Mouse (Mus musculus): ENCODE measurements at regions not wholly inside any gene's neighbourhood (a gene's known extent, or its start where the extent isn't known, plus 50 kb on each side); places are given as distances from the start of the nearest gene placed in this dataset.

GRCm38 (mm10) chr5:132654382-132654781 lies 111.2 kb upstream of the Auts2 start:
- no peak for DNase-seq
- no peak for TF ChIP-seq CTCF (IDR thresholded peaks at IDR 0.05)
- H3K27ac ChIP-seq: peak overlapping the region; percentile 70
- intact Hi-C loops (cut with DNase I): loop anchor here (10.0 kb wide), 1 partner anchor 100 kb away; no protein-coding TSS in a partner anchor
- no peak overlapping the region for H3K4me3 ChIP-seq

GRCm38 (mm10) chr5:132653694-132654300 lies 110.7 kb upstream of the Auts2 start:
- peak; percentile 52 for DNase-seq
- intact Hi-C loops (cut with DNase I): loop anchor here (10.0 kb wide), 1 partner anchor 101 kb away; no protein-coding TSS in a partner anchor

DNA sequence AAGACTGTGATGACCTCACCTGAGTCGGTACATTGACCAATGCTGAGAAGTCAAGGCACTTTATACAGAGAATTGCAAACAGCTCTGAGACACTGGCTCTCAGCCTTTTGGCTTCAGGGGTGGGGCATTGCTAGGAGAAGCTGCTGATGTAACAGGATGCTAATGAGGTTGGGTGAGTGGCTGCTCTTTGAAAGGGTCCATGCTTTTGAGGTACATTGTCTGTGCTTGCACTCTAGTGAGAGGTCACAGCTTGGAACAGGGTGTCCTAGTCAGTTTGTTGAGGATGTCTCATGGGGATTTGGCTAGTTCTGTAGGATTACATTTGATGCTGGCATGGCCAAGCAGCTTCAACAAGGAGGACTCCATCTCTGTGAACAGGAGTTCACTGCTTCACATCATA lies 109.1 kb upstream of the Auts2 start:
- DNase-seq: peak; percentile 34
- no peak for TF ChIP-seq CTCF (IDR thresholded peaks at IDR 0.05)

More at GRCm38 (mm10) chr5:132653694-132654300, 110.7 kb upstream of the Auts2 start:
- peak overlapping the region; percentile 70 for H3K27ac ChIP-seq
- TF ChIP-seq CTCF (IDR thresholded peaks at IDR 0.05): no peak
- H3K4me3 ChIP-seq: no peak overlapping the region

GRCm38 (mm10) chr5:132649771-132650170 lies 106.6 kb upstream of the Auts2 start:
- no peak for DNase-seq
- no peak for TF ChIP-seq CTCF (IDR thresholded peaks at IDR 0.05)
- intact Hi-C loops (cut with DNase I): loop anchor here (10.0 kb wide), 1 partner anchor 105 kb away; no protein-coding TSS in a partner anchor
- Histone ChIP-seq H3K4me3 (no peak overlapping the region), H3K27ac (no peak overlapping the region)

More for the DNA sequence above, 109.1 kb upstream of the Auts2 start:
- intact Hi-C loops (cut with DNase I): loop anchor here (10.0 kb wide), 1 partner anchor 103 kb away; no protein-coding TSS in a partner anchor
- Histone ChIP-seq H3K4me3 (no peak overlapping the region), H3K27ac (no peak overlapping the region)

- DNase-seq: peak; percentile 57
- intact Hi-C loops (cut with DNase I): no loop called here
- H3K27ac ChIP-seq: no peak overlapping the region
- no peak overlapping the region for H3K4me3 ChIP-seq
- no peak for TF ChIP-seq CTCF (IDR thresholded peaks at IDR 0.05)
Observed at GRCm38 (mm10) chr5:132648751-132649150, 105.6 kb upstream of the Auts2 start.

DNA sequence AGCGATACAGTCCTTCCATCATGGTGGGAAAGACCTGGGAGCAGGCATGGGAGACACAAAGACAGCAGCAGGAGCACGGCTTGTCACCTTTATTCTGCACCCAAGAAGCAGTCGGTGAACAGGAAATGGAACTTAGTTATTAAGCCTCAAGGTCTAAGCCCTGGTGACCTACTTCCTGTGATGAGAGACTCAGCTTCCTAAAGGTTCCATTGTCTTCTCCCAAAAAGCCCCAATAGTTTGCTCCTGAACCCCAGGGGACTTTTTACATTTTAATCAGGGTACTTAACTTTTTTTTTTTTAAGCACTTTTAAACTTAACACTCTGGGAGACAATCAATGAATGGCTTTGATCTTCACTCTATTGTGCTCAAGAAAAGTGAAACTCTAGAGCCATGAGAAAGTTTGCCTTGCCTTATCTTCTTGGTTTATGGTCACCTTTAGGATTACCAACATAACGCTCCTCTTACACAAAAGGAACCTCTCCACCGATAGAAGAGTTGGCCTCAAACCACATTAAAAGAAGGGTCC lies 101.6 kb upstream of the Auts2 start:
- TF ChIP-seq CTCF (IDR thresholded peaks at IDR 0.05): no peak
- intact Hi-C loops (cut with DNase I): no loop called here
- no peak for DNase-seq

GRCm38 (mm10) chr5:132643270-132643669 lies 100.1 kb upstream of the Auts2 start:
- Histone ChIP-seq H3K4me3 (no peak overlapping the region), H3K27ac (no peak overlapping the region)
- DNase-seq: no peak
- TF ChIP-seq CTCF (IDR thresholded peaks at IDR 0.05): no peak
- intact Hi-C loops (cut with DNase I): no loop called here

More for the DNA sequence above, 101.6 kb upstream of the Auts2 start:
- no peak overlapping the region for H3K27ac ChIP-seq
- H3K4me3 ChIP-seq: no peak overlapping the region

DNA sequence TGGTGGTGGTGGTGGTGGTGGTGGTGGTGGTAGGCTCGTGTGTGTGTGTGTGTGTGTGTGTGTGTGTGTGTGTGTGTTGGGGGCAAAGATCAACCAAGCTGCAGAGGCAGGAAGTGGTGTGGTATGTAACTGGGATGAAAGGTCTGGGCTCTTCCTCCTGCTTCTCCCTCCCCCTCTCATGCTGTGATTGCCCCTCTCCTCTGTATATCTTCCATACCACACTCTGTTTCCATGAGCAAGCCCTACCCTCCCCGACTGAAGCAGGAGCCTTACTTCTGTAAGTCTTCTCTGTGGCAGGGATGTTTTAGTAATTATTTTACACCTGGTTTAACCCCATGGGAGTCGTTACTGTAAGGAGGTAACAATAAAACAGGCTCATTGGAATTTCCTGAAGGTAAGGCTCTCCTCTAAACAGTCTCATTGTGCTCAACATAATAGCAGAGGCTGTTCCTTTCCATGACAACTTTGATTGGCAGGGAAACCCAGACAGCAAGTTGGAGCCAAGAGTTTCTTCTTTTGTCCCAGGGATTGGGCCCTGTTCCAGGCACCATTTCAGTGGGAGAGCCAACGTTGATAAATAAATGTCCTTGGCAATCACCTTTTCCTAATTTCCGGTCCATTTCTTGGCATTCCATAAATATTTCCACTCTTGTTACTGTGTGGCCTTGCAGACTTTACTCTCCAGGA lies 90.2 kb upstream of the Auts2 start:
- intact Hi-C loops (cut with DNase I): no loop called here
- TF ChIP-seq CTCF (IDR thresholded peaks at IDR 0.05): no peak
- Histone ChIP-seq H3K27ac (no peak overlapping the region), H3K4me3 (no peak overlapping the region)
- peak; percentile 46 for DNase-seq

- DNase-seq: no peak
- intact Hi-C loops (cut with DNase I): no loop called here
- no peak for TF ChIP-seq CTCF (IDR thresholded peaks at IDR 0.05)
- H3K27ac ChIP-seq: no peak overlapping the region
- no peak overlapping the region for H3K4me3 ChIP-seq
Observed at GRCm38 (mm10) chr5:132621751-132622150, 78.6 kb upstream of the Auts2 start.

DNA sequence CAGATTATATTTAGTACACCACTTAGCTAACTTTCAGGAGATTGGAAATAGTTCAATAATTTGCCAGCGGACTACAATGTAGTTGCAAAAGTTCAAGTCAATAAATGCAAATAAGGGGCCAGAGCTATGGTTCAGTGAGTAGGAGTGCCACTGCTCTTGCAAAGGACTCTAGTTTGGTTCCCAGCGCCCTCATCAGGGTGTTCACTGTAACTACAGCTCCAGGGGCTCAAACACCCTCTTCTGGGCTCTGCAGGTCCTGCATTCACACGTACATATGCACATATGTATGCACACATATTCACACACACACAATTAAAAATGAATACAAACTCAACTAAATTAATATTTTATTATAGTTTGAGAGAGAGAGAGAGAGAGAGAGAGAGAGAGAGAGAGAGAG lies 74.1 kb upstream of the Auts2 start:
- intact Hi-C loops (cut with DNase I): no loop called here
- Histone ChIP-seq H3K4me3 (no peak overlapping the region), H3K27ac (no peak overlapping the region)
- DNase-seq: no peak
- peak; percentile 12; the same call in 1 of the 2 replicates for TF ChIP-seq CTCF (IDR thresholded peaks at IDR 0.05)

GRCm38 (mm10) chr5:132609251-132609650 lies 66.1 kb upstream of the Auts2 start:
- no peak for TF ChIP-seq CTCF (IDR thresholded peaks at IDR 0.05)
- no peak overlapping the region for H3K27ac ChIP-seq
- intact Hi-C loops (cut with DNase I): no loop called here
- H3K4me3 ChIP-seq: no peak overlapping the region
- no peak for DNase-seq

DNA sequence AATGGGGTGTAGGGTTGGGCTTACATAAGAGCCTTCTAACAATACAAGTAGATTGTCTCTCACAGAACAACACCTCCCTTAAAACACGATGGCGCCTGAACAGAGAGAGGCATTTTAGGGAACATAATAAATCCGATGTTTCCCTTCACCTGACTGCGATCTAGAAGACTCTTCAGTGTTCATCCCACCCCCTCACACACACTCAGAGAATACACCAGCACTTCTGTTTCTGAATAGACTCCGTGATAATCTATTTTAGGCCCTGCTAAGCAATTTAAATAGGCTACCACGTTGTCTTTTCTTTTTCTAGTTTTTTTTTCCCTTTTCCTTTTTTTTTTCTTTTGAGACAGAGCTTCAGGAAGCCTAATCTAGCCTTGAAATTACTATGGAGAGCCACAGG lies 63.1 kb upstream of the Auts2 start:
- no peak for TF ChIP-seq CTCF (IDR thresholded peaks at IDR 0.05)
- Histone ChIP-seq H3K27ac (no peak overlapping the region), H3K4me3 (no peak overlapping the region)
- no peak for DNase-seq
- intact Hi-C loops (cut with DNase I): no loop called here

DNA sequence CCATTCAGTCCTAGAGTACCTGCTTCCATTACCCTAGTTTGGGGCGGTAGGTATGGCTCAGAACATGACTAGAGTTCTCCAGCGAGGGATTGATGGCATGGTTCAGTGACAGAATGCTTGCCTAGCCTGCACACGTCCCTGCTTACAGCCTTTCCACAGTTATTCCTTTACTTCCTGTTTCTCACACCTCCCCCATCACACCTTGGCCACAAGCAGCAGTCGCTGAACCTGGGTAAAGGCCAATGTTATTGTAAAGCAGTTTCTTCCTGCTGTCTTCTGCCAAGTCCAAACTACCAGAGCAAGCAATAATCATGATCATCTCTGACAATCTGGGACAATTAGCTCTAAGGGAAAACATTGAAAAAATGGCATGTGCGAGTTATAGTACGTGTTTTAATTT lies 51.7 kb upstream of the Auts2 start:
- no peak overlapping the region for H3K4me3 ChIP-seq
- no peak for TF ChIP-seq CTCF (IDR thresholded peaks at IDR 0.05)
- intact Hi-C loops (cut with DNase I): no loop called here
- DNase-seq: no peak
- H3K27ac ChIP-seq: no peak overlapping the region

Measured in gastrocnemius, adult 2 months (tissue).